Mouse (Mus musculus) hindbrain, postnatal 0 days (tissue): ENCODE results near the gene Myo18a. TPM values are rescaled to one million over a fixed set of nuclear protein-coding genes. Genes with fewer than 3 reads are reported as not detected.

Experiments
- ATAC-seq: fragments of 200-750 bp; cut with Nextera tagmentation; 2 replicates; pipeline ENCODE4 v1.8.0; 2017; ENCODE audit warnings: mild to moderate bottlenecking, moderate TSS enrichment, moderate library complexity
- DNase-seq: peaks from one replicate; pipeline ENCODE4 v3.0.0-alpha.2; 2015; ENCODE audit warnings: low spot score
- H3K27ac ChIP-seq: fragments of 300-500 bp; sonication (generic); 2 replicates; pipeline ENCODE4 v1.5.1; 2014; ENCODE audit warnings: mild to moderate bottlenecking
- H3K27me3 ChIP-seq: fragments of 300-500 bp; sonication (generic); 2 replicates; pipeline ENCODE4 v1.6.1; 2014; ENCODE audit warnings: low read length, mixed read lengths; ENCODE audit not compliant: insufficient read depth
- H3K36me3 ChIP-seq: fragments of 300-500 bp; sonication (generic); 2 replicates; pipeline ENCODE4 v1.6.1; 2014; ENCODE audit warnings: low read length, mixed read lengths; ENCODE audit not compliant: insufficient read depth
- H3K4me1 ChIP-seq: fragments of 300-500 bp; sonication (generic); 2 replicates; pipeline ENCODE4 v1.6.1; 2014; ENCODE audit warnings: antibody characterized with exemption, low read length, mixed read lengths; ENCODE audit not compliant: insufficient read depth
- H3K4me2 ChIP-seq: fragments of 300-500 bp; sonication (generic); 2 replicates; pipeline ENCODE4 v1.6.1; 2014; ENCODE audit warnings: low read depth, mild to moderate bottlenecking, low read length, moderate library complexity, mixed read lengths
- H3K4me3 ChIP-seq: fragments of 300-500 bp; sonication (generic); 2 replicates; pipeline ENCODE4 v1.5.1; 2014; ENCODE audit warnings: low read length
- H3K9ac ChIP-seq: fragments of 300-500 bp; sonication (generic); replicated peaks from 2 replicates; pipeline ENCODE4 v1.6.1; 2014; ENCODE audit warnings: mild to moderate bottlenecking, low read length, moderate library complexity, mixed read lengths
- H3K9me3 ChIP-seq: fragments of 300-500 bp; sonication (generic); 2 replicates; pipeline ENCODE4 v1.6.1; 2016; ENCODE audit warnings: low read length, mixed read lengths
- CTCF ChIP-seq: IDR thresholded peaks from 2 replicates; pipeline ENCODE4 v1.5.1; 2016; ENCODE audit warnings: antibody characterized with exemption, control low read depth, low read depth
- WGBS: fragments of 180-500 bp; shearing (Covaris S2); extraction: QIAGEN DNeasy Blood & Tissue Kit; methylation state at CpG from one replicate; pipeline ENCODE4 v1.1.7; 2014; 5-methylcytosine and 5-hydroxymethylcytosine counted together
- polyA plus RNA-seq: library from polyadenylated mRNA; unstranded; fragments of >200 nt; fragmentation: Nextera tagmentation; extraction: Ambion mirVana; gene quantifications from 2 replicates; pipeline ENCODE4 v1.2.1, GENCODE M21; 2015
- total RNA-seq: library from RNA; depleted of rRNA; stranded (reverse); fragments of >200 nt; gene quantifications from 2 replicates; pipeline ENCODE4 v1.2.3, GENCODE M21; 2014

The Myo18a gene
- total and polyA plus RNA-seq, 2 experiments from 2014 or later, result 28.2 to 64.6 TPM

DNA sequence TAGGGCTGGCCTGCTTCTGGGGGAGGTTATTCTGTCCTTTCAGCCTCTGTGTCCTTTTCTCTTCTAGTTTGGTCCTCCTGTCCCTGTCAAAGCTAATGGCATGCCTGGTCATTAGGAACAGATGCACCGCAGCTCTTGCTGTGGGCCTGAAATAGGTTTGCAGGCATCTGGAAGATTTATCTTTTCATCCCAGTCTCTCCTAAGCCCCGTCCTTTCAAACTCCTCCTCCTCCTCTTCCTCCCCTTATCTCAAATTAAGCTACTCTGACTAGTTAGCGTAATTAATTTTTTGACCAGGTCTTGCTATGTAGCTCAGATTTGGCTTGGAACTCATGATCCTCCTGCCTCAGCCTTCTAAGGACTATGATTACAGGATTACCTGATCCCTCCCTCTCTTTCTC, 9.6 kb upstream of the Myo18a start:
- H3K4me2 ChIP-seq, result no peak overlapping the region
- no peak overlapping the region for H3K27ac ChIP-seq
- 83% methylated on average over 3 of the region's 3 CpGs for WGBS
- no peak overlapping the region for H3K4me3 ChIP-seq
- ATAC-seq (no peak), DNase-seq (no peak)
- H3K36me3 ChIP-seq, result no peaks in the 10 kb centered on the region
- no peak for TF ChIP-seq CTCF
- H3K9me3 ChIP-seq, result no peaks in the 10 kb centered on the region
- H3K27me3 ChIP-seq, result no peaks in the 10 kb centered on the region
- no peak overlapping the region for H3K9ac ChIP-seq
- H3K4me1 ChIP-seq, result no peaks in the 10 kb centered on the region

DNA sequence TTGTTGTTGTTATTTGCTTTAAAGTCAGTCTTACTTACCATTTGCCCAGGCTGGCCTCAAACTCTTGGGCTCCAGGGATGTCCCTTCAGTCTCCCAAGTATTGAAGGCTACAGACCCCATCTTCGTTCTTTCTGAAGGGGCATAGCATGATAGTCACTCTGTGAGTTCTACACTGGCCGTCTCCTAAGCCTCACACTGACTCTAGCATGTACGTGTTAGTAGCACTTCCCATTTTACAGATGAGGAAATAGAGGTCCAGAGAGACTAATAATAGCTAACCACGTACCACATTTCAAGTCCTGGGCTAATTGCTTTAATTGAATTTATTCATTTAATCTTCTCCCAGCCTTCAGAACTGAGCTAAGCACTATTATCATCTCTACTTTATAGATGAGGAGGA, 3.0 kb upstream of the Myo18a start:
- Histone ChIP-seq H3K27ac (no peak overlapping the region), H3K9ac (no peak overlapping the region), H3K4me3 (no peak overlapping the region), H3K4me2 (no peak overlapping the region), H3K9me3 (no peaks in the 10 kb centered on the region), H3K27me3 (no peaks in the 10 kb centered on the region), H3K36me3 (no peaks in the 10 kb centered on the region), H3K4me1 (peaks cover 5% of the 10 kb centered on the region; the same call in 1 of the 2 replicates)
- DNase-seq, result no peak
- no peak for ATAC-seq
- no peak for TF ChIP-seq CTCF
- WGBS, result 92% methylated on average over 4 of the region's 4 CpGs

DNA sequence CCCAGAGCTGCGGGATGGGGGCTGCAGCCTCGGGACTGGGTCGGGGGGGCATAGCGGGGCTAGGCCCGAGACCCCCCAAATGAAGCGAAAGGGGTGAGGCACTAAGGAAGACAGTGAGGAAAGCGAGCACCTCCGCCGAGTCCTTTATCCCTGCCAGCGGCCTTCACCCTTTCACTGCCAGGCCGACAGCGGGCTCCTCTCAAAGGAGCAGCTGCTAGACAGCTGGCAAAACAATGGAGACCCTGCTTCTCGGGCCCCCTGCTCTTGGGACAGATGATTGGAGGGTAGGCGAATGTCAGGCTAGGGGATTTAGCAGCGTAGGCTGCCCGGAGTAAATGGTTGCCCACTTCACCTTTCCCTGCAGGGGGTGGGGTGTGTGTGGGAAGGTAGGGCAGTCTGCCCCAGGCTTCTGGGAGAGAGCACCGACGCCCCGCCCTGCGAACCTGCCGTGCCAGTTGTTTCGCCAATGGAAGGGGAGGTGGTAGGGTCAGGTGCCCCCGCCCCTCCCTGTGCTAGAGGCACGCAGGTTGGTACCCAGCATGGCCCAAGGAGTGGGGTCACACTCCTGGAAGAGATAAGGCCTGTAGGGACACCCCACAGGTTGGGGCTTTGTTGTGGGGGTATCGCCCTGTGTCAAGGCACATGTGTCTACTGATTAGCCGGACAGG, 761 bp downstream of the Myo18a start:
- 4% methylated on average over 26 of the region's 26 CpGs for WGBS
- peak overlapping the region; percentile 97 for H3K9ac ChIP-seq

DNA sequence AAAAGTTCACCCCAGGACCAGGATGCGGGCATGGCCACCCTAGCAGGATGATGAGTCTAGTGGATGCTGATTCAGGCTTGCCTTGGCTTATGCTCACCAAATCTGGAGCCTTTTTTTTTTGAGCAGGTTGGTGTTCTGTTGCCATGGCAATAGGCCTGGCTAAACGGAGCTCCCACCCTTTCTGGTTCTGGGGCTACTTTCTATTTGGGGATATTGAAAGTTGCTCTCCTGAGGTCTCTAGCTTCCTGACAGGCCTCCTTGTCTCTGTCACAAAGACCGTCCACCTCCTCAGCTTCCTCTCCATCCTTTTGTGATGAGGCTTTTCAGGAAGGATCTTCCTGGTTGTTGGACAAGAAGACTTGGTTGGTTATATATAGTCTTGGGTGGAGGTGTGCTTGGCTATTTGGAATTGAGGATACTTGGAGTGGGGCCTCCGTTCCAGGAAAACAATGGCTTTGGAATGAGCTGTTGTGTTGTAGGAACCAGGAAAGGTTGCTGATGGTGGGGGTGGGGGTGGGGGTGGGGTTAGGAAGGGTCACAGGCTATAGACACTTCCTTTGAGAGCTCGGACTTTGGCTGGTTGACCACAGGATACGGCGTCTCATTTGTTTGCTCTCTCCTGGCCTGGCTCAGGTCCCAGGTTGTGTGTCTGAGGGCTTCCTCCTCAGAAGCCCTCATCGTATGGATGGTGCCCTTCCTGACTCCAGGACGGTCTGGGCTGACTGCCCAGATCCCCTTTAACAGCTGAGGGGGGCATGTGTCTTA, 1.8 kb downstream of the Myo18a start:
- Histone ChIP-seq H3K27me3 (no peaks in the 10 kb centered on the region), H3K27ac (peak overlapping the region; percentile 26; the same call in 1 of the 2 replicates)

More for the DNA sequence above, 761 bp downstream of the Myo18a start:
- H3K4me2 ChIP-seq, result peak overlapping the region; percentile 92
- no peak for TF ChIP-seq CTCF
- H3K4me3 ChIP-seq, result peak overlapping the region; percentile 96
- H3K27ac ChIP-seq, result peak overlapping the region; percentile 91
- peak; percentile 56 for ATAC-seq
- H3K27me3 ChIP-seq, result no peaks in the 10 kb centered on the region
- no peaks in the 10 kb centered on the region for H3K9me3 ChIP-seq
- peaks cover 20% of the 10 kb centered on the region for H3K4me1 ChIP-seq
- peak; percentile 70 for DNase-seq
- H3K36me3 ChIP-seq, result no peaks in the 10 kb centered on the region

DNA sequence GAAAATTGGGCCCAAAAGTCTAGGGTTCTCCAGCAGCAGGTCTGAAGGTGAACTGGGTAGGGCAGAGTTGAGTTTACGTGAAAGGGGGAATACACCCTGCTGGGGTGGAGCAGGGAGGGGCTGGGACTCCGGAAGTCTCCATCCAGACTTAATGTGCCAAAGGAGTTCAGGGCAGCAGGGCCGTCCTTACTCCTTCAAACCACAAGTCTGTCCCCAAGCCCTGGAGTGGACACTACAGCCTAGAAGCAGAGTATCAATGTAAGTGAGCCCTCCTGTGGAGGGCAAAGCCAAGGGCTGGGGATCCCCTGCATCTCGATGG, 2.4 kb downstream of the Myo18a start:
- TF ChIP-seq CTCF, result no peak
- 40% methylated on average over 4 of the region's 4 CpGs for WGBS
- ATAC-seq (no peak), DNase-seq (no peak)
- Histone ChIP-seq H3K27ac (no peak overlapping the region), H3K36me3 (no peaks in the 10 kb centered on the region), H3K4me1 (peaks cover 20% of the 10 kb centered on the region), H3K4me2 (peak overlapping the region; percentile 92), H3K9me3 (no peaks in the 10 kb centered on the region), H3K9ac (no peak overlapping the region), H3K4me3 (no peak overlapping the region), H3K27me3 (no peaks in the 10 kb centered on the region)

More for the DNA sequence above, 1.8 kb downstream of the Myo18a start:
- WGBS, result 37% methylated on average over 9 of the region's 9 CpGs
- DNase-seq (no peak), ATAC-seq (no peak)
- Histone ChIP-seq H3K36me3 (no peaks in the 10 kb centered on the region), H3K4me2 (peak overlapping the region; percentile 92), H3K4me1 (peaks cover 20% of the 10 kb centered on the region), H3K4me3 (peak overlapping the region; percentile 96), H3K9ac (no peak overlapping the region; the same call in 1 of the 2 replicates), H3K9me3 (no peaks in the 10 kb centered on the region)
- no peak for TF ChIP-seq CTCF

DNA sequence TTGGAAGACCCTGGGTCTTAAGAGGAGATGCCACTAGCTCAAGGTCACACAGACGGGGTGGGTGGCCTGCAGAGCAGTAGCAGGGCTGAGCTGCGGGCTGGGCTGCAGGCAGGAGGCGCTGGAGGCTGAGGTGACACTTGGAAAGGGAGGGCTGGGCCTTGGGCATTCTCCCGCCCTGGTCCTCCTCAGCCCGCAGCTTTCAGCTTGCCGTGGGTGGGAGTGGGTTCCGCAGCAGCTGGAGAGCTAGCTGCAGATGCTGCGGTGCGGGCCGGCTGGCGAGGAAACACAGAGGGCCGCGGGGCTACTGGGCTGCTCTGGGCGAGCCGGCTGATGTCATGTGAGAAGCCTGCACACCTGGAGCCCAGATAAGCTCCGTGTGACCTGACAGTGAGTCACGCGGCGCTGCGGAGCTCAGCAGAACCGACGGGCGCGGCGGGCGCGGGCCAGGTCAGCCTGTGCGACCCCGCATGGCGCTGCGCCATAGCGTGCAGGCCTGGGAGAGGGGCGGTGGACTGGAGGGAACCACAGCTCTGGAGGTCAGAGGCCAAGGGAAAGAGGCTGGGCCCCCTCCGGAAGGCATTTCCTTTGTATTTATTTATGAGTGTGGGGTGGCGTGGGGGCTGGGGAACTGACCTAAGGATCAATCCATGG, 3.4 kb downstream of the Myo18a start:
- H3K4me3 ChIP-seq, result peak overlapping the region; percentile 37
- H3K4me2 ChIP-seq, result peak overlapping the region; percentile 65
- peak; percentile 41; the same call in 1 of the 2 replicates for ATAC-seq
- peak; percentile 55 for DNase-seq
- WGBS, result 7% methylated on average over 34 of the region's 35 CpGs
- H3K9me3 ChIP-seq, result no peaks in the 10 kb centered on the region
- H3K4me1 ChIP-seq, result peaks cover 20% of the 10 kb centered on the region
- H3K9ac ChIP-seq, result peak overlapping the region; percentile 48
- no peaks in the 10 kb centered on the region for H3K27me3 ChIP-seq
- peak; percentile 63 for TF ChIP-seq CTCF
- peak overlapping the region; percentile 42; the same call in 1 of the 2 replicates for H3K27ac ChIP-seq
- H3K36me3 ChIP-seq, result no peaks in the 10 kb centered on the region
